Mouse (Mus musculus) ES-Bruce4 (cell line): ENCODE data around the gene Slc7a7. TPM values are rescaled to one million over a fixed set of nuclear protein-coding genes. Genes with fewer than 3 reads are reported as not detected.

Experiments used
- H3K27ac ChIP-seq: 2 replicates; pipeline ENCODE4 v1.5.1; 2012; ENCODE audit warnings: low read length, inconsistent platforms; ENCODE audit not compliant: insufficient read depth
- H3K27me3 ChIP-seq: 2 replicates; pipeline ENCODE4 v1.6.1; 2012; ENCODE audit warnings: mild to moderate bottlenecking, low read length, inconsistent platforms; ENCODE audit not compliant: control insufficient read depth, poor library complexity, insufficient read depth, severe bottlenecking
- H3K36me3 ChIP-seq: 2 replicates; pipeline ENCODE4 v1.6.1; 2012; ENCODE audit warnings: inconsistent platforms, mild to moderate bottlenecking, low read length, moderate library complexity; ENCODE audit not compliant: control insufficient read depth, poor library complexity, insufficient read depth, severe bottlenecking
- H3K4me1 ChIP-seq: one replicate; pipeline ENCODE4 v1.8.1; 2011; ENCODE audit warnings: low read length; ENCODE audit not compliant: control insufficient read depth, insufficient read depth
- H3K4me3 ChIP-seq: 2 replicates; pipeline ENCODE4 v1.5.1; 2011; ENCODE audit warnings: low read depth, mild to moderate bottlenecking, low read length
- H3K9ac ChIP-seq: 2 replicates; pipeline ENCODE4 v1.6.1; 2012; ENCODE audit warnings: low read depth, mild to moderate bottlenecking, inconsistent platforms; ENCODE audit not compliant: poor library complexity, severe bottlenecking
- H3K9me3 ChIP-seq: replicated peaks from 2 replicates; pipeline ENCODE4 v1.6.1; 2012; ENCODE audit warnings: mild to moderate bottlenecking, low read length, inconsistent platforms; ENCODE audit not compliant: control insufficient read depth, poor library complexity, insufficient read depth, severe bottlenecking
- CTCF ChIP-seq: IDR thresholded peaks from one replicate; pipeline ENCODE4 v1.8.1; 2011; ENCODE audit warnings: low read depth, low read length
- EP300 ChIP-seq: IDR thresholded peaks from 2 replicates; pipeline ENCODE4 v1.6.1; 2011; ENCODE audit warnings: low read depth, low read length; ENCODE audit not compliant: insufficient read depth
- POLR2A ChIP-seq: IDR thresholded peaks from one replicate; pipeline ENCODE4 v1.8.1; 2011; ENCODE audit warnings: low read length; ENCODE audit not compliant: insufficient read depth
- polyA plus RNA-seq: library from polyadenylated mRNA; stranded (reverse); fragments of >200 nt; gene quantifications from 2 replicates; pipeline ENCODE4 v1.2.4, GENCODE M21; 2011; ENCODE audit warnings: low read depth; ENCODE audit not compliant: missing spikeins, insufficient read depth, insufficient read length

The Slc7a7 gene
- polyA plus RNA-seq, 1 experiment = 46.6 TPM

DNA sequence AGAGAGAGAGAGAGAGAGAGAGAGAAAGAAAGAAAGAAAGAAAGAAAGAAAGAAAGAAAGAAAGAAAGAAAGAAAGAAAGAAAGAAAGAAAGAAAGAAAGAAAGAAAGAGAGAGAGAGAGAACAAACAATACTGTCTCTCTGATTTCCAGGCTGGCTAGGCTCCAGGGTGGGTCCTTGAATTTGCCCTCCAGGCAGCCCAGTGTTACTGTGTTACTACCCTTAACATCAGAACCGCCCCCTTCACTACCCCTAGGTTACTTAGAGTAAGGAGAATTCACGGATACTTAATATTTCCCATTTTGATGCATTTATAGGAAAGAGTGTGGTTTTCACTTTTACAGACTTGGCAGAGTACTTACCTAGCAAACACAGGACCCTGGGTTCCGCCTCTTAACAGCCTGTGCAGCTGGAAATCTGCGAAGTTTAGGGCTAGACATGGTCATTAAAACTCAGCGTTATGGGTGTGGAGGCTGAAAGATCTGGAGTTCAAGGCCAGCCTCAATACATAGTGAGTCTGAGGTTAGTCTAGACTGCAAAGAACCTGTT is 1.3 kb downstream of the Slc7a7 start:
- peaks cover 2% of the 10 kb centered on the region for H3K4me1 ChIP-seq
- H3K9ac ChIP-seq = peak overlapping the region; percentile 61
- H3K36me3 ChIP-seq = no peaks in the 10 kb centered on the region
- no peaks in the 10 kb centered on the region for H3K27me3 ChIP-seq
- H3K9me3 ChIP-seq = no peaks in the 10 kb centered on the region
- H3K27ac ChIP-seq = peak overlapping the region; percentile 60
- peak overlapping the region; percentile 62 for H3K4me3 ChIP-seq
- no peak for TF ChIP-seq POLR2A
- TF ChIP-seq EP300 = no peak
- TF ChIP-seq CTCF = no peak

DNA sequence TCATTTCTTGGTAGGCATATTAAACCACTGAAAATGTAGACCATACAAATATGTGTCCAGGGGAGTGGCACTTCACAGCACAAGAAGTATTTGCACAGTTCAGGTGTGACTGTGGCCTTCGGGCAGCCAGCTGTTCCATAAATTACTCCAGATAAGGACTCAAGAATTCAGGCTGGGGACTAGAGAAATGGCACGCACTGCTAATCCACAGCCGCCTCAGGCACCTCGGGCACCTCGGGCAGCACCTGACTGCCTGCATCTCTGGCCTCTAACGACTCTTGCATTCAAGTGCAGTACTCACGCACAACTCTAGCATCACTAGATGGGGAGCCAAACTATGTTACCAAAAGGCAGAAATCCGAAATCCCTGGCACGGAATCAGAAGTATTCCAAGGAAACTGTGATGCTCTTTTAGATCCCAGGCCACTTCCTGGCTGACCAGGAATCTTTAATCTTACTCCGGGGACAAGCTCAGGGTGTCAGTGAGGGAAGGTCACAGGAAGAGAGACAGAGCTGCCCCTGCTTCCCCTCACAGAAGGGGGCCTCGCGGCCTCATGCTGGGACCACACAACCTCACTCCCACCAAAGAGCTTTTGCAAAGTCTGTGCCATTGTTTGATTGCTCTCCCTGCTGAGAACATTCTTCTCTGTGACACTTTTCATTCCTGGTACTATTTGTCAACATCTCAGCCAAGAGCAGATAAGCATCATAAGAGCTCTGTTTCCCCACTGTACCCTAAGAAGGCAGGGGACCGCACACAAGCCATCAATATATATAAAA is 2.1 kb downstream of the Slc7a7 start:
- Histone ChIP-seq H3K9ac (peak overlapping the region; percentile 55; the same call in 1 of the 2 replicates), H3K27me3 (no peaks in the 10 kb centered on the region), H3K9me3 (no peaks in the 10 kb centered on the region), H3K4me3 (peak overlapping the region; percentile 19), H3K27ac (peak overlapping the region; percentile 73), H3K4me1 (peaks cover 2% of the 10 kb centered on the region), H3K36me3 (no peaks in the 10 kb centered on the region)
- TF ChIP-seq POLR2A (no peak), EP300 (peak; percentile 97)

DNA sequence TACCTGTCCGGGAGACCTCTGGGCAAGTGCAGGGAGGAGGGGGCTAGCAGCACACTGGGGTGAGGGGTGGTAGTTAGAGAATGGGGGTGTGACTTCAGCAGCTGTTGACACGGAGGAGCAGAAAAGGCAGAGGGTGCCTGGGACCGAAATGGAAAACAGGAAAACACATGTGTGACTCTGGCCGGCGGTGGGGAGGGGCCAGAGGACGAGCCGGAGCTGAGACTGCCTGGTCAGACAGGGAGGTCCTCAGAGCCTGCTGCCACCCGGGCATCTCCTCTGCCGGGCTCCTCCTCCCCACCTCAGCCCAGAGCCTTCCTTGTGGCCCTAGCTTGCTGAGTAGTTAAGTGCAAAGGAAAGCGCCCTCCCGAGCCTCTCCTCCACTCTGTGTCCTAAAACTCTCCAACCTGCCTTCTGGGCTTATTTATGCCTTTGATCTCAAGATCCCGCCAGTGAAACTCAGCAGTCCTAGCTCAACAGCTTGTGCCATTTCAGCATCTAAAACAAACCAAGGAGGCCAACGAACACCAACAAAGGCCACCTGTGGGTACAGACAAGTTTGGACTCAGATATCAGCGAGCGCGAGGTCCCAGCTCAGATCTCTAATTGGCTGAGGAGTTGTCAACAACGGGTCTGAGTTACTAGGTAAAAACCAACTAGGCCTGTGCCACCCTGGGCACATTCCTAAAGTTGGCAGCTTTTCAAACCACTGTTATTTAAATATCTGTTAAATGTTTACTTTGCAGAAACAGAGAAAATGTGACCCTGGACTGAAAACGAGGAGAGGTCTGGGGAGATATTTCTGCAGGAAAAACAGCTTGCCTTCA is 3.5 kb downstream of the Slc7a7 start:
- Histone ChIP-seq H3K9me3 (no peaks in the 10 kb centered on the region), H3K27me3 (no peaks in the 10 kb centered on the region), H3K36me3 (no peaks in the 10 kb centered on the region), H3K4me3 (peak overlapping the region; percentile 46), H3K9ac (peak overlapping the region; percentile 55), H3K27ac (peak overlapping the region; percentile 94), H3K4me1 (peaks cover 2% of the 10 kb centered on the region)
- TF ChIP-seq CTCF (no peak), EP300 (peak; percentile 63; the same call in 1 of the 2 replicates), POLR2A (no peak)

DNA sequence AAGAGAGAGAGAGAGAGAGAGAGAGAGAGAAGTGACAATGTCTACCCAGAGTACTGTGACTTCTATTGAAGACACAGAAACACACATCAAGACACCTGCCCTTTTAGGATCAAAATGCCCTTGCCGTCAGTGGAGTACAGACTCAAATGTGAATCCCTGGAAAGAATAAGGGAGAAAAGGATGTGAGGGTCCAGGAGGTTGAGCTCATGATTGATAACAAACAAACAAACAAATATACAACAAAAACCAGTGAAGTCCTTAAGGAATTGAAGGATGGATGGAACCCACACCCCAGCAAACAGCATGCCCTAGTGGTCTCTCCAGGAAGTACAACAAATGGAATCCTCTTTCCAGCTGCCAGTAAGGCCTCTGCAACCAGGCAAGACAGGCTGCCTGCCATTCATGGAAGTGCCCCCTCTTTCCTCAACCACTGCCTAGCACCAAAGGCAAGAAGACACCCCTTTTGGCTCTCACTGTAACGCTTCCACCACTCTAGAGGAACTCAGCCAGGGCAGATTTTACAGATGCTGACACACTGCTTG is 4.9 kb downstream of the Slc7a7 start:
- Histone ChIP-seq H3K4me3 (peak overlapping the region; percentile 72), H3K27ac (peak overlapping the region; percentile 94), H3K36me3 (peaks cover 6% of the 10 kb centered on the region), H3K4me1 (peaks cover 2% of the 10 kb centered on the region), H3K27me3 (no peaks in the 10 kb centered on the region), H3K9me3 (no peaks in the 10 kb centered on the region), H3K9ac (peak overlapping the region; percentile 55)
- peak; percentile 46 for TF ChIP-seq CTCF
- TF ChIP-seq EP300 = no peak
- no peak for TF ChIP-seq POLR2A

DNA sequence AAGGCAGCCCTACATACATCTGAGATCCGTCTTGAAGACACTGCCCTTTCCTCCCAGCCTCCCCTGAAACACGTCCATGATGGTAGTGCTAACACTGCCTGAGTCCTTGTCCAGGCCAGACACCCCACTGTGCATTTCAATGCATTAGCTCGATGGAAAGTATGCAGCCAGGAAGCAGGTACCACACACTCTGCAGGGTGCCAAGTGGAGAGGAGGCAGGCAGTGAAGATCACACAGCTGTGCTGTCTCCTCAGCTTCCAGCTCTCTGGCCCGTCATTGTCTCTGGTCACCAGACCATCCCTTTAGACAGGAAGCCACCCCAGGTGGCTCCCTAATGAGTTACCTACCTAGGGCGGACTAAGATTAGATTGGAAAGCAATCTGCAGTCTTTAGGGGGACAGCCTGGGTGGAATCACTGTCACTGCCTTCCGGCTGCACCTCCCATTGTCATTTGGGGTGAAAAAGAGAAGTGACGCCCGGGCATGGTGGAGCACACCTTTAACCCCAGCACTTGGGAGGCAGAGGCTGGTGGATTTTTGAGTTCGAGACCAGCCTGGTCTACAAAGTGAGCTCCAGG is 5.5 kb downstream of the Slc7a7 start:
- Histone ChIP-seq H3K9me3 (no peaks in the 10 kb centered on the region), H3K4me1 (peaks cover 2% of the 10 kb centered on the region), H3K36me3 (peaks cover 10% of the 10 kb centered on the region), H3K4me3 (peak overlapping the region; percentile 2; the same call in 1 of the 2 replicates), H3K27ac (peak overlapping the region; percentile 94), H3K27me3 (no peaks in the 10 kb centered on the region), H3K9ac (peak overlapping the region; percentile 55; the same call in 1 of the 2 replicates)
- TF ChIP-seq CTCF (no peak), EP300 (peak; percentile 99)
